Mouse (Mus musculus) liver, embryonic 12.5 days (tissue): Measurements from ENCODE around the gene Aup1. TPM values are rescaled to one million over a fixed set of nuclear protein-coding genes. Genes with fewer than 3 reads are reported as not detected.

Experiments
- ATAC-seq: fragments of 200-750 bp; cut with Nextera tagmentation; 2 replicates; pipeline ENCODE4 v1.8.0; 2017; ENCODE audit warnings: moderate number of reproducible peaks, mild to moderate bottlenecking, moderate library complexity
- H3K27ac ChIP-seq: fragments of 300-500 bp; sonication (generic); 2 replicates; pipeline ENCODE4 v1.5.1; 2016; ENCODE audit warnings: mild to moderate bottlenecking
- H3K27me3 ChIP-seq: fragments of 300-500 bp; sonication (generic); replicated peaks from 2 replicates; pipeline ENCODE4 v1.6.1; 2016; ENCODE audit warnings: mild to moderate bottlenecking, moderate library complexity
- H3K36me3 ChIP-seq: fragments of 300-500 bp; sonication (generic); 2 replicates; pipeline ENCODE4 v1.6.1; 2016; ENCODE audit warnings: mild to moderate bottlenecking, moderate library complexity
- H3K4me1 ChIP-seq: fragments of 300-500 bp; sonication (generic); 2 replicates; pipeline ENCODE4 v1.6.1; 2016
- H3K4me2 ChIP-seq: fragments of 300-500 bp; sonication (generic); 2 replicates; pipeline ENCODE4 v1.6.1; 2016; ENCODE audit warnings: mild to moderate bottlenecking, moderate library complexity
- H3K4me3 ChIP-seq: fragments of 300-500 bp; sonication (generic); 2 replicates; pipeline ENCODE4 v1.5.1; 2016; ENCODE audit warnings: mild to moderate bottlenecking, moderate library complexity
- H3K9ac ChIP-seq: fragments of 300-500 bp; sonication (generic); 2 replicates; pipeline ENCODE4 v1.6.1; 2016; ENCODE audit warnings: mild to moderate bottlenecking, moderate library complexity
- H3K9me3 ChIP-seq: fragments of 300-500 bp; sonication (generic); replicated peaks from 2 replicates; pipeline ENCODE4 v1.6.1; 2016; ENCODE audit warnings: mild to moderate bottlenecking, moderate library complexity
- WGBS: fragments of 180-500 bp; shearing (Covaris S2); methylation state at CpG from one replicate; pipeline ENCODE4 v1.1.7; 2016; ENCODE audit not compliant: insufficient replicate concordance; 5-methylcytosine and 5-hydroxymethylcytosine counted together
- microRNA counts: library from miRNA; unstranded; fragments of <30 nt; microRNA quantifications from one replicate; lab custom pipeline; 2017
- microRNA-seq: library from miRNA; unstranded; fragments of <30 nt; microRNA quantifications from one replicate; pipeline ENCODE4, GENCODE M21; 2017
- polyA plus RNA-seq: library from polyadenylated mRNA; unstranded; fragments of >200 nt; fragmentation: Nextera tagmentation; extraction: Ambion mirVana; gene quantifications from 2 replicates; pipeline ENCODE4 v1.2.1, GENCODE M21; 2016

Aup1 gene
- polyA plus RNA-seq, 1 experiment from 2014 or later: 233 TPM

DNA sequence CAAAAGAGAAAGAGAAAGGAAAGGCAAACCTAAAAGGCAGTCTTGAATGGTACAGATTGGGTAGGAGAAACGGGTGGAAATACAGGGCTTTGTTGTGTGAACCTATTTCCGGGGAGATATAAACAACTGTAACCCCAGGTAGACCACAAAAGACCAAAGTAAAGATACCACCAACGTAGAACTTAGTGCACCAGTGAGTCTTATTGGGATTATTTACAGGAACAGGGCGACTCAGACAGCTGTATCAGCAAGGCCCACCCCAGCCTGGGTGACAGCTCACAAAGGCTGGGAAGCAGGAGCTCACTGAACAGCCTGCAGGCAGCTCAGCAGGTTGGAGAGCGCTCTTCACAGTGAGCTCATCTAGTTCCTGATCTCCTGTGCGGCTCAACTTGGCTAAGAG lies 41.6 kb downstream of the Aup1 start:
- Histone ChIP-seq H3K4me1 (peaks cover 5% of the 10 kb centered on the region), H3K4me3 (no peak overlapping the region), H3K4me2 (no peak overlapping the region), H3K9me3 (no peaks in the 10 kb centered on the region), H3K36me3 (no peaks in the 10 kb centered on the region), H3K27me3 (peaks cover 60% of the 10 kb centered on the region), H3K27ac (no peak overlapping the region), H3K9ac (no peak overlapping the region)
- 37% methylated on average over 6 of the region's 6 CpGs for WGBS
- ATAC-seq: no peak

- ATAC-seq: no peak
- H3K4me1 ChIP-seq: peaks cover 24% of the 10 kb centered on the region
- WGBS: 69% methylated on average over 2 of the region's 2 CpGs
- no peaks in the 10 kb centered on the region for H3K9me3 ChIP-seq
- H3K4me2 ChIP-seq: no peak overlapping the region
- peaks cover 3% of the 10 kb centered on the region for H3K36me3 ChIP-seq
- H3K27me3 ChIP-seq: peaks cover 40% of the 10 kb centered on the region
- H3K27ac ChIP-seq: no peak overlapping the region
- no peak overlapping the region for H3K9ac ChIP-seq
- H3K4me3 ChIP-seq: no peak overlapping the region
These were observed 44.1 kb downstream of the Aup1 start for GRCm38 (mm10) chr6:83098411-83098810.

GRCm38 (mm10) chr6:83101316-83101687 lies 47.0 kb downstream of the Aup1 start, which contains the start of the genes Ccdc142 and Gm42688:
Gene Ccdc142 (plus strand): TSS chr6:83101601.
Gene Gm42688 (plus strand): TSS chr6:83101617.
- Histone ChIP-seq H3K4me1 (peaks cover 27% of the 10 kb centered on the region), H3K36me3 (peaks cover 22% of the 10 kb centered on the region), H3K27me3 (peaks cover 21% of the 10 kb centered on the region), H3K4me3 (peak within 1 kb of the TSS; percentile 75), H3K27ac (peak within 1 kb of the TSS; percentile 83), H3K9ac (peak within 1 kb of the TSS; percentile 87), H3K9me3 (no peaks in the 10 kb centered on the region), H3K4me2 (peak within 1 kb of the TSS; percentile 99)
- under 1% methylated on average over 25 of the region's 25 CpGs for WGBS
- peak; percentile 81 for ATAC-seq

- peak overlapping the region; percentile 87 for H3K9ac ChIP-seq
- peak overlapping the region; percentile 75 for H3K4me3 ChIP-seq
- H3K4me1 ChIP-seq: peaks cover 27% of the 10 kb centered on the region
- peak overlapping the region; percentile 83 for H3K27ac ChIP-seq
- ATAC-seq: peak; percentile 73
- H3K27me3 ChIP-seq: peaks cover 19% of the 10 kb centered on the region
- peaks cover 27% of the 10 kb centered on the region for H3K36me3 ChIP-seq
- no peaks in the 10 kb centered on the region for H3K9me3 ChIP-seq
- under 1% methylated on average over 74 of the region's 74 CpGs for WGBS
- peak overlapping the region; percentile 99 for H3K4me2 ChIP-seq
These were observed 47.6 kb downstream of the Aup1 start for GRCm38 (mm10) chr6:83101688-83102556.

DNA sequence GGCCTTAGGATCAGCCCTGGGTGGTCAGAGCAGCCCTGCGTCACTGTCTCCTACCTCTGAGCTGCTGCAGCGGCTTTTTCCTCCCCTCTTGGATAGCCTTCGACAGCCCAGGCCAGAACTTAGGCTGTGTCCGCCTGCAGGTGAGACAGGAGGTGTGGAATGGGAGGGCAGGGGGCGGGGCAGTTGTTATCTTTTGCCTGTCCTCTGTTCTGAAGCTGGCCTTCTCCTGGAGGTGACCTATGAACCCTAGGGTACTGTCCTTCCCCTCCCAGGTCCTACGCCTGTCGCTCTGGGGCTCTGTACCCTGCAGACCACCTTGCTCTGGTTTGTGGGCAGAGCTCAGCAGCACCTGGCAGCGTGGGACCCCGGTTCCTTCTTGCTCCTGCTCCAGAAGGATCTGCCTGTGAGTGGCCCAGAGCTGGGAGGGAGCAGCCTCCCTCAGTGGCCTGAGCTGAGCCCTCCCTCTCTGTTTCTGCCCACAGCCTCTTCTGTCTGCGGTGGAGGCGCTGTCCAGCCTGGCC lies 48.9 kb downstream of the Aup1 start:
- Histone ChIP-seq H3K9ac (peak overlapping the region; percentile 87), H3K27ac (peak overlapping the region; percentile 83)
- WGBS: 63% methylated on average over 11 of the region's 11 CpGs

GRCm38 (mm10) chr6:83104158-83104557 lies 49.8 kb downstream of the Aup1 start:
- WGBS: 81% methylated on average over 4 of the region's 4 CpGs
- no peak for ATAC-seq
- Histone ChIP-seq H3K9ac (no peak overlapping the region), H3K27me3 (peaks cover 5% of the 10 kb centered on the region), H3K9me3 (no peaks in the 10 kb centered on the region), H3K4me3 (no peak overlapping the region), H3K27ac (no peak overlapping the region), H3K4me2 (no peak overlapping the region), H3K36me3 (peaks cover 32% of the 10 kb centered on the region), H3K4me1 (peaks cover 44% of the 10 kb centered on the region)

More for the DNA sequence above, 48.9 kb downstream of the Aup1 start:
- Histone ChIP-seq H3K36me3 (peaks cover 32% of the 10 kb centered on the region), H3K9me3 (no peaks in the 10 kb centered on the region), H3K27me3 (peaks cover 14% of the 10 kb centered on the region), H3K4me2 (peak overlapping the region; percentile 99), H3K4me1 (peaks cover 39% of the 10 kb centered on the region), H3K4me3 (peak overlapping the region; percentile 75; the same call in 1 of the 2 replicates)
- no peak for ATAC-seq

MicroRNAs within 50 kb of the gene (microRNA counts, 519-probe panel; counts per million panel counts)
- 582 counts per million, percentile 70 among the panel's probes with 10 or more counts for microRNA mmu-miR-3470a+mmu-miR-3470b (lab: Ali Mortazavi, UCI)

Small RNA genes lying within 50 kb of the gene (microRNA-seq; reads per million reads assigned to microRNA genes)
- gene Mir3470a (not detected), gene Mir7040 (2.1 reads per million)

Other genes with a start within 250 kb of the Aup1 start
- 0.16 and 0.19 TPM in 2 replicates for gene Sema4f, start 114.8 kb upstream of the Aup1 start, polyA plus RNA-seq
- gene M1ap, start 107.6 kb upstream of the Aup1 start, polyA plus RNA-seq: 8.8 and 10.1 TPM in 2 replicates
- 22.2 and 22.6 TPM in 2 replicates for gene Dok1, start 21.1 kb upstream of the Aup1 start, polyA plus RNA-seq
- gene Loxl3, start 20.3 kb upstream of the Aup1 start, polyA plus RNA-seq: 3.1 and 3.2 TPM in 2 replicates
- gene Htra2, start 752 bp downstream of the Aup1 start, polyA plus RNA-seq: 147 and 154 TPM in 2 replicates
- gene Dqx1, start 3.3 kb downstream of the Aup1 start, polyA plus RNA-seq: 5.0 and 5.4 TPM in 2 replicates
- 0.11 and 0.42 TPM in 2 replicates for gene Tlx2, start 15.8 kb downstream of the Aup1 start, polyA plus RNA-seq
- gene Pcgf1, start 23.3 kb downstream of the Aup1 start, polyA plus RNA-seq: 20.8 and 23.3 TPM in 2 replicates
- gene Lbx2, start 31.8 kb downstream of the Aup1 start, polyA plus RNA-seq: 0.25 and 0.44 TPM in 2 replicates
- 1.5 and 1.9 TPM in 2 replicates for gene Ccdc142, start 47.1 kb downstream of the Aup1 start, polyA plus RNA-seq
- 2.3 TPM in 2 replicates for gene Gm42688, start 47.1 kb downstream of the Aup1 start, polyA plus RNA-seq
- 101 and 105 TPM in 2 replicates for gene Mrpl53, start 54.5 kb downstream of the Aup1 start, polyA plus RNA-seq
- gene Mogs, start 61.0 kb downstream of the Aup1 start, polyA plus RNA-seq: 83.5 and 86.9 TPM in 2 replicates
- 35.0 and 37.9 TPM in 2 replicates for gene Wbp1, start 67.0 kb downstream of the Aup1 start, polyA plus RNA-seq
- 12.1 and 13.0 TPM in 2 replicates for gene Ino80b, start 70.9 kb downstream of the Aup1 start, polyA plus RNA-seq
- gene Rtkn, start 80.9 kb downstream of the Aup1 start, polyA plus RNA-seq: 11.8 and 12.6 TPM in 2 replicates
- gene Wdr54, start 101.9 kb downstream of the Aup1 start, polyA plus RNA-seq: 0.81 and 1.1 TPM in 2 replicates
- 0.19 and 0.35 TPM in 2 replicates for gene 1700003E16Rik, start 101.9 kb downstream of the Aup1 start, polyA plus RNA-seq
- gene Dctn1, start 111.4 kb downstream of the Aup1 start, polyA plus RNA-seq: 46.9 and 48.2 TPM in 2 replicates
- gene Slc4a5, start 165.3 kb downstream of the Aup1 start, polyA plus RNA-seq: 1.2 and 1.3 TPM in 2 replicates